Mouse (Mus musculus) heart, postnatal 0 days (tissue): ENCODE measurements around the gene Prkg1.

ENCODE experiments used
- CTCF ChIP-seq: IDR thresholded peaks from 2 replicates; pipeline ENCODE4 v1.5.1; 2016; ENCODE audit warnings: antibody characterized with exemption, control low read depth, low read depth
- EP300 ChIP-seq: IDR thresholded peaks from 2 replicates; pipeline ENCODE4 v1.6.1; 2016; ENCODE audit warnings: antibody characterized with exemption, low read depth

- peak; percentile 66 for TF ChIP-seq CTCF
- no peak for TF ChIP-seq EP300
Measured at GRCm38 (mm10) chr19:30843052-30843564, 921.7 kb downstream of the Prkg1 start.
